Mouse (Mus musculus): ENCODE results near the gene Pdgfd. TPM values are rescaled to one million over a fixed set of nuclear protein-coding genes. Genes with fewer than 3 reads are reported as not detected.

Pdgfd gene
- total RNA-seq, 2 experiments from 2014 or later: 2.6 to 3.3 TPM

Other genes starting within 250 kb of the Pdgfd start
- not detected for gene Ddi1, start 101.3 kb downstream of the Pdgfd start, total RNA-seq (2021)

Data from left cerebral cortex, postnatal 25 days (tissue).